Mouse (Mus musculus): Measurements from ENCODE around the gene Bloc1s4.

Gene Bloc1s4

DNA sequence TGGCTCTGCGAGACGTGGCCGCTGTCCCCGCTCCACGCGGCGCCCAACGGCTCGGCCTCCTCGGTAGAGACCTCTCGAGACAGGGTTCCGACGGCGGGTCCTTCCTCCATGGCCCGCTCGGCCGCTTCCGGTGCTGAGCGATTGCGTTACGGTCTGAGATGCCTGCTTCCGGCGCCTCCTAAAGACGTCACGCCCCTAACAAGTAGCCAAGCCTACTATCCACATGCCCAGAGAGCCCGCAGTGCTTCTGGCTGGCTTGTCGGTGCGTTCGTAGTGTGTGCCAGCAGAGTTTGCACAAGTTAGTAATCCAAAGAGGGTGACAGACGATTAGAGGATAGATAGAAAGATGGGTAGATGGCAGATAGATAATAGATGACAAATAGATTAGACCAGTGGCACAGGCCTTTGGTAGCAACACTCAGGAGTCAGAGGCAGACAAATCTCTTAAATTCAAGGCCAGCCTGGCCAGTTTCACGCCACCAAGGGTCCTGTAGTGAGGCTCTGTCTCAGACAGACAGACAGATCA lies at the start of gene Bloc1s4:
TSS of gene Bloc1s4 (minus strand) at position 115 of the 526 bp plus-strand sequence.
- peak; percentile 94 for DNase-seq

DNA sequence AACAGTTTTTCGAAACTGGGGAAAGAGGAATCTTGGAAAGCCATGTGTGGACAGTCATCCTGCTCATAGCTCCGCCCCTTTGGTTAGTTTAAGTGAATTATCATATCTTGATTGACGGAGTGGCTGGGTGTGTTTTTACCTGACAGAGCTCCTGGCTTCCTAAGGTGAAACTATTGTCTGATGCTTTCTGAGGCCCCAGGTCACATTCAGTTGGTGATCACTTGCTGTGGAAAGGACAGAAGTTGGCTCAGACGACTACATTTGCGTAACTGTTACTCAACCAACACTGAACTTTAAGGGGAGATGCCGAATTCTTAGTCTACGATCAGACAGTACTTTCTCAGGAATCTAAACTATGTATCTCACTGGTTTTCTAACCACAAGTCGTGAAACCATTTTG lies 48.8 kb upstream of the Bloc1s4 start:
- DNase-seq = no peak

DNA sequence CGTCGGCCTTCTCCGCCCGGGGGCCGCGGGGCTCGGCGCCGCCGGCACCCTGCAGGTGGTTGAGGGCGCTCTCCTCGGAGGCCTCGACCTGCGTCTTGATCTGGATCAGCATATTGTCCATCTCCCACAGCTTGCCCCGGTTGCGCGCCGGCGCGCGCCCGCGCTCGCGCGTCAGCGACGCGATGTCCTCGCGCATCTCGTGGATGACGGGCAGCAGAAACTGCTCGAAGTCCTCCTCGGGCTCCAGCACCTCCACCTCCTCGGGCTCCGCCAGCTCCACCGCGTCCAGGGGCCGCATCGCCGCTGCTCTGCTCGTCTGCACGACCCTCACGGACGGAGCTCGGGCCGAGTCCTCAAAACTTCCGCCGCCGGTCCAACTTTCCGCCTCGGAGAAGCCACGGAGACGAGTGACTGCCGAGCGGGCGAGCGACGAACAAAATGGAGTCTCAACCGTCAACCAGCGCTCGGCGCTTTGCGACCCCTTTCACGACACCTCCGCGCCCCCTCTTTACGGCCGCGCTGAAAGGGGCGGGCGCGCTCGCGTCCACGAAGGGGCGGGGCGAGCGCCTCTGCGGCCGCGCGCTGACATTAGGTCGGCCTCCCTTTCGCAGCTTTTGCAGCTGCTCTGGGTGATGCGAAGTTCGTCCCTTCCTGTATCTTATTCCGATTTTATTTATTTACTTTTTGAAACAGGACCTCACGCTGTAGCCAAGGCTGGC lies 48.0 kb upstream of the Bloc1s4 start, which contains the start of gene Mrfap1:
TSS of gene Mrfap1 (minus strand) at position 477 of the 719 bp plus-strand sequence.
- DNase-seq = peak; percentile 95

DNA sequence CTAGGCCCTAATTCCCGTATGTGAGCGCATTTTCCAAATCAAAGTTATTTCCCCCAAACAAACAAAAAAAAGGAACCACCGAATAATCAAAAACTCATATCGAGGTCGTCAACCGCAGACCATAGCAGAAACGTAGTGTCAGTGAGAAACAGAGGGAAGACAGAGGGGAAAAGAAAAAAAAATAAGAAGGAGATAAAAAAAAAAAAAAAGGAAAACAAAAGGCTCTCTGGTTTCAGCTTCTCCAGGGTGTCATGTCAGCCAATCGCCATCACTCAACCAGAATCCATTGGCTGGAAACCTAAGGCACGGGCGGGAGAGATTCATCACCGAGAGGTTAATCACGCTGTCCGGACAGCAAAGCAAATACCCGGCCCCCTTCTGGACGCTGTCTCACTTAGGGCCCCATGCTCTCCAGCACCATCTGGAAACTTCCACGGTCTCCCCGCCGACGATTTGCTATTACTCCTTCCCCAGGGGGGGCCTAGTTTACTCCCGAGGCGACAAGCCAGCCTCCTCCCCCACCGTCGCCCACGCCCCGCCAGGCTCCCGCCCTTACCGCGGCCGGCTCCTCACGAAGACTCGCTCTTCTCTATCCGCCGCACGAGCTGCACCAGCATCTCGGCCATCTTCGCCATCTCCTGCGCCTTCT lies 47.3 kb upstream of the Bloc1s4 start:
- peak; percentile 80 for DNase-seq

DNA sequence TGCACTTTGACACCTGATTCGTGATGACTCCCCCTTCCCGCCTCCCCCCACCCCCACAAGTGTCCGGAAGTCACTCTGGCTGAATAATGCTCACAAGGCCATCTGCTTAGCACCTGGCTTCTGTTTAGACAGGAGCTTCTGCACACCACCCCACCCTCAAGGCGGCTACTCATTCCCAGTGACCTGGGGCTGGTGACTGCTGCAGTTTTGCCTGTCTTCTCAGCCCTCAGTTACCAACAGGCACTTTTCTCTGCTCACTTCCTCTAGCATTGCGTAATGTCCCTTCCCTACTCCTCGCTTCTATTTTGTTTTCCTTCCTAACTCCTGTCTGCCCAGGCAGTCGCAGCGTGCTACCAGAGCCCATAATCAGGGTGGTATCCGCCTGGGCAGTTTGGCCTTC lies 43.4 kb upstream of the Bloc1s4 start:
- no peak for DNase-seq

DNA sequence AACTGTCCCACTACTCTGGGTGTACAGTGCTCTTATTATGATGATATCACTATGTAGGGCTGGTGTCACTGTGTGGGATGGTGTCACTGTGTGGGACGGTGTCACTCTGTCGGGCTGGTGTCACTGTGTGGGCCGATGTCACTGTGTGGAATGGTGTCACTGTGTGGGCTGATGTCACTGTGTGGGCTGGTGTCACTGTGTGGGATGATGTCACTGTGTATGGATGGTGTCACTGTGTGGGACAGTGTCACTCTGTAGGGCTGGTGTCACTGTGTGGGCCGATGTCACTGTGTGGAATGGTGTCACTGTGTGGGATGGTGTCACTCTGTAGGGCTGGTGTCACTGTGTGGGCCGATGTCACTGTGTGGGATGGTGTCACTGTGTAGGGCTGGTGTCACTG lies 37.6 kb upstream of the Bloc1s4 start:
- no peak for DNase-seq

DNA sequence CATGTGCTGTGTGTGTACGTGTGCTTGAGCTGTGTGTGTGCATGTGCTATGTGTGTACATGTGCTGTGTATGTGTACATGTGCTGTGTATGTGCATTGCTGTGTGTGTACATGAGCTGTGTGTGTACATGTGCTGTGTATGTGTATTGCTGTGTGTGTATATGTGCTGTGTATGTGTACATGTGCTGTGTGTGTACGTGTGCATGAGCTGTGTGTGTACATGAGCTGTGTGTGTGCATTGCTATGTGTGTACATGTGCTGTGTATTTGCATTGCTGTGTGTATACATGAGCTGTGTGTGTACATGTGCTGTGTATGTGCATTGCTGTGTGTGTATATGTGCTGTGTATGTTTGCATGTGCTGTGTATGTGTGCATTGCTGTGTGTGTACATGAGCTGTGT lies 31.1 kb upstream of the Bloc1s4 start:
- no peak for DNase-seq

DNA sequence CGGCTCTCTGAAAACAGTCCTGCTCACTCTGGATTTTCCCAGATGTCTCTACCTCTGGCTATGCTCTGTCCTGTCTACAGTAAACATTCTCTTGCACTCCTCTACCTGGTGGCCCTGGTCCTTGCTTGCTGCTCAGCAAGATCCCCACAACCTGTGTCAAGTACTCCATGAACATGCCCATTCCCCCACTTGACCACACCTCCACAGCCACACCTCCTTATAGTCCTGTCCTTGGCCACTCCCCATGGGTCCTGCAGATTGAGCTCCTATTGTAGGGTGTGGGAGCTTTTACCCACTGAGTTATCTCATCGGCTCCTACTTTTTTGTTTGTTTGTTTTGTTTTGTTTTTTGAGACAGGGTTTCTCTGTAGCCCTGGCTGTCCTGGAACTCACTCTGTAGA lies 30.5 kb upstream of the Bloc1s4 start:
- DNase-seq = no peak

DNA sequence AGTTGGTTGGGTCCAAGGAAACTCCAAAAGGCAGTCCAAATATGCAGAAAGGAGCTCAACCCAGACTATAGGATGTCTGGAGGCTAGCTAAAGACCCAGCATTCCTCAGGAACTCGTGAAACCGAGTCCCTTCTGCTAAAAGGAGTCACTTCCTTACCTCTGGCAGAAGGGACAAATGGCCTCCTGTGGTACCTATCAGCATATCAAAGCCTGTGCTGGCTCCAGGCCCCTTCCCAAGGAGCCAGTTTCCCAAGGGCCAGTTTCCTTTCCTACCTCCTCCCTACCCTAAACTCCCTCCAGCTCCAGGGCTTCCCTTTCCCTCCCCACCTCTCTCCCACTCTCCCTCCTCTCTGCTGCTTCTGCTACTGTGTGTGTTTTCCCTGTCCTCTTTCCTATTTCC lies 28.7 kb upstream of the Bloc1s4 start:
- no peak for DNase-seq

DNA sequence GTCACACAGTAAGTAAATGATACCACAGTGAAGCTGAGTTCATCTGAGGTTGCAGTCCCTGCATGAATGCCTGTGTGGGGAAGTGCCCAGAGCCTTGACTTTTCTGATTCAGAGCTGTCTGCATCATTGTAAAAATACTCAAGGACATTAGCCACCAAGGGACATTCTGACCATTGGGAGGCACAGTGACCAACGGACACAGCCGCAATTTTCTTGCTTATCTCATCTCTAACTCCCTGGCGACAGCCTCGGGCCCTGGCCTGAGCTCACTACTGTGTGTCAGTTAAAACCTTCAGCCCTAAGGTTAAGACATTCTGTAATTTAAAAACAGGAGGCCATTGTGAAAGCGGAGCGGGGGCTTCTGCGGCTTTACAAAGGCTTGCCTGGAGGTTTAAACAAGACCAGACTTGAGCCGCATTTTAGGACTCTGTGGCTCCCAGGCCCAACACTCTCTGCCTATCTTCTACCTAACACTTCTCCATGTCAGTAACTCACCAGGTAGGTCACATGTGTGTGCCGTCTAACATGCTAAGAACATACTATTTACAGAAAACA lies 27.6 kb upstream of the Bloc1s4 start:
- no peak for DNase-seq

DNA sequence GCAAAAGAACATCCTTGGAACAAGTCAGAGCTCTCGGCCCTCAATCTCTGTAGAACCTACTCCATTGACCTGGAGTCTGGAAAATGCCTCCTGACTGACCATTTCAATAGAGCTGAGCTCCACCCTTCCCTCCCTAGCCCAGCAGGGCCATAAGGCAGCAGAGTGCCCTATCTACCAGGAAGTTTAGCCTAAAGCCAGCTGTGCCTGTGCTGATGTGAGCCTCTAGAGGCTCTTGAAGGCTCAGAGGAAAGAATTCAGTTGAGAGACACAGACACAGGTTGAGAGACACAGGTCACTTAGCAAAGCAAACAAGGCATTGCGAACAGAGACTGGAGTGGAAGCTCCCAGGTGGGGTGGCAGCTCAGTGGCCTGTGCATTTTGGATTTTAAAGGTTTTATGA lies 26.9 kb upstream of the Bloc1s4 start:
- DNase-seq = no peak

DNA sequence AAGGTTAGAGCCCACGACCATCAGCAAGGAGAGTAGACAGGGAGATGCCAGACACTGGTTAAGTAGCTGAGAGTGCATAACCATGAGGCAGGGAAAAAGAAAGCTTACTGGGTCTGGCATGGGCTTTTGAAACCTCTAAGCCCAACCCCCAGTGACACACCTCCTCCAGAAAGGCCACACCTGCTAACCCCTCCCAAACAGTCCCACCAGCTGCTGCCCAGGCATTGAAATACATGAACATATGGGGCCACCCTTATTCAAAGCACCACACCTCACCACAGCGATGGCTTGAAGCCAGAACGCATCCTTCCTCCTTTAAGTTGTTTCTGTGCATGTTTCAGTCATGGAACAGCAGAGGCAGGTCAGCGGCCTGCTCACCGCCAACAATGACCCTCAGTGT lies 24.1 kb upstream of the Bloc1s4 start:
- DNase-seq = no peak

DNA sequence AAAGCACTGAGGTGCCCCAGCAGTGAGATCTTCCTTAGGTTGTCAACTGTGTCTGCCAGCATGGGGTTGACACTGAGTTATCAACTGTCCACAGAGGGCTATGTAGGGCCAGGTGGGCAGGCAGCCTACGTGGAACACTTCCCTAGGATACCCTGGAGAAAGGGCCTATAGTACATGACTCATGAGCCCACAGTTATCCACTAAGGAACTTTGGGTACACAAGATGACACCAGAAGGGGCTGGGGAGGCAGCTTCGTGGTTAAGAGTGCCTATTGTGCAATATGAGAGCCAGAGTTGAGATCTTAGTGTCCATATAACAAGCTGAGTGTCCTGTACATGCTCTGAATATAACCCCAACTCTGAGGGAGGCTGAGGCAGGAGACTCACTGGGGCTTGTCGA lies 21.2 kb upstream of the Bloc1s4 start:
- DNase-seq = no peak

DNA sequence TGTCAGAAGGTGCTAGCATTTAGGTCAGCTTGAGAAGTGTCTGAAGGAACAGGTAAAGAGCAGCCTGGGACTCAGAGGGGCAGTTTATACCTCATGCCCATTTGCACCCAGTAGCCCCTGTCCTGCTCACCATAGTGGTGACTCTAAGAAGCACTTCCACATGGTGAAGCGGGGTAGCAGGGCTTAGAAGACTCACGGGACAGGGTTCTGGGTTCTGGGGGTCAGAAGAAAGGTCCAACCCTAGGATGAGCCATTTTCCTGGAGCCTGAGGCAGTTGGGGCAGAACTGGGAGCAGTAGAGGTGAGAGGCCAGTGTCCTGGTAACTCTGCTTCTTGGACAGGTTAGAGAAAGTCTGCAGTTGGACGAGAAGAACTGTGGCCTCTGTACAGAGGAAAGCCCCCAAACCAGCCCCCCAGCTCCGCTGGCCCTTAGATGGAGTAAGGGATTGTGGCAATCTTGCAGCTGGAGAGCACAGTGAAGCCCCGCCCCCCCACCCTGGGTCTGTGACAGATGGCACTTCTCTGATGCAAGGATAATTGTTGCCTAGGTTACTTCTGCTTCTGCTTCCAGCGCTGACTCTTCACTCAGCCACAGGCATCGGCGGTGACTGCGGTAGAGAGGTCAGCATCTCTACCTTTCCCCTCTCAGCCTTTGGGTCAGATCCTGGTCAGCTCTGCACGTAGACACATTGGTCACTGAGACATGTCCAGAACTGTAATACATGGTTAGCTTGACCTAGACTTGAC lies 18.7 kb upstream of the Bloc1s4 start:
- no peak for DNase-seq

DNA sequence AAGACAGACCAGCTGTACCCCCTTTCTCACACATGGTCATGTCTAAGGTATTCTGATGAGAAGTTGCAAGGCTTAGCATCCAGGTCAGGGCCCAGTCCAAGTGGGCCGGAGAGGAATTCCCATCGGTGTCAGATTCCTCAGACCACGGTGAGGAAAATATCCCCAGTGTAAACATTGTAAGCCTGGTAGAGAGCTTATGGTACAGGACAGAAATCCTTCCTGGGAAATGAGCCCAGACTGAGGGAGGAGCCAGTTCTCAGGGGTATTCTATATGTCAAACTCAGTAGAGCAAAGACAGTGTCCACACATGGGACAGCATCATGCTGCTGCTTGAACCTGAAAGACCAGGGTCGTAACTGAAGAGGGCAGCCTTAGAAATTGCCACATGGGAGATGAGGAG lies 11.4 kb upstream of the Bloc1s4 start:
- DNase-seq = no peak

DNA sequence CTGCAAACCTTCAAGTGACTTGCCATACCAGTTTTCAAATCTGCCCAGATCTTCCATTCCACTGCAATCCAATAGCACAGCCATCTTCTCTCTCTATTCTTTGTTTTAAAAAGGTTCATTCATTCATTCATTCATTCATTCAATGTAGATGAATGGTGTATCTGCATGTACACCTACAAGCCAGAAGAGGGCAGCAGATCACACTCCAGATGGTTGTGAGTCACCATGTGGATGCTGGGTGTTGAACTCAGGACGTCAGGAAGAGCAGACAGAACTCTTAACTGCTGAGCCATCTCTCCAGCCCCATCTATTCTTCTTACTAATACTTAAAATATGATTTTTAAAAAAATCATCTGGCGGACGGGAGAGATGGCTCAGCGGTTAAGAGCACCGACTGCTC lies 8.6 kb upstream of the Bloc1s4 start:
- no peak for DNase-seq

DNA sequence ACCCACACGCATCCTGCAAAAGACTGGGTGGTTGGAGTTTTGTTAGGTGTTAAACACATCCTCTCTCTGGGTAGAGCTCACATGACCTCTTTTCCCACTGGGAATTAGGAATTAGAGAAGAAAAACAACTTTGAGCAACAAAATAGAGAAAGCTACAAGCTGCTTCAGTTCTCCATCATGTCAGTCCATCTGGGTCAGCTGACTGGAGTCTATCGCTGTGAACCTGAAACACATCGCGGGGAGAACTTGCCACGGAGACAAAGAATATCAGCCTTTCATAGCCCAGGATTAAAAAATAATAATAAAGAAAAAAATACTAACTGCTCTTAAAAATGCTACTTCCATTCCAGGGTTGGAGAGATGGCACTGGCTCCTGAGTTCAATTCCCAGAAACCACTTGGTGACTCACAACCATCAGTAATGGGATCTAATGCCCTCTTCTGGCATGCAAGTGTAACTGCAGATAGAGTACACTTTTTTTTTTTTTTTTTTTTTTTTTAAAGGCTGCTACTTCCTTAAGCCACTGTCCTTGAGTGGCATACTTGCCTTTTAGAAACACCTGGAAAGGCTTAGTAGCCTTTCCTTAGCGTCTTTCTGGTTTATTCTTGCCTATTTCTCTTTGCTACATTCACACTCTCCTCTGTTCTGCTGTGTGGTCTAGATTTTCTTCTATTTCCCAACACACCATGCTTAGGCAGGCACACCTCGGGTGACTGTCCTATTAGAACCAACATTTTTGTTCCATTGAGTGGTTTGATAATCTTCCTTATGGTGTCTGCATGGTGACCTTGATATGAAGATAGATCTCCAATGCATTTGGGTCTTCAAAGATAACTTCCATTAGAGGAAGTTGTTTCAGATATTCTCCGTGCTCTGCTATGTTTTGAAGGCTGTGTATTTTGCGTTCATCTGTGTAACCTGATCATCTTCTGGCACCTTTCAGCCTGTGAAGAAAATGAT lies 1.9 kb upstream of the Bloc1s4 start:
- DNase-seq = no peak

DNA sequence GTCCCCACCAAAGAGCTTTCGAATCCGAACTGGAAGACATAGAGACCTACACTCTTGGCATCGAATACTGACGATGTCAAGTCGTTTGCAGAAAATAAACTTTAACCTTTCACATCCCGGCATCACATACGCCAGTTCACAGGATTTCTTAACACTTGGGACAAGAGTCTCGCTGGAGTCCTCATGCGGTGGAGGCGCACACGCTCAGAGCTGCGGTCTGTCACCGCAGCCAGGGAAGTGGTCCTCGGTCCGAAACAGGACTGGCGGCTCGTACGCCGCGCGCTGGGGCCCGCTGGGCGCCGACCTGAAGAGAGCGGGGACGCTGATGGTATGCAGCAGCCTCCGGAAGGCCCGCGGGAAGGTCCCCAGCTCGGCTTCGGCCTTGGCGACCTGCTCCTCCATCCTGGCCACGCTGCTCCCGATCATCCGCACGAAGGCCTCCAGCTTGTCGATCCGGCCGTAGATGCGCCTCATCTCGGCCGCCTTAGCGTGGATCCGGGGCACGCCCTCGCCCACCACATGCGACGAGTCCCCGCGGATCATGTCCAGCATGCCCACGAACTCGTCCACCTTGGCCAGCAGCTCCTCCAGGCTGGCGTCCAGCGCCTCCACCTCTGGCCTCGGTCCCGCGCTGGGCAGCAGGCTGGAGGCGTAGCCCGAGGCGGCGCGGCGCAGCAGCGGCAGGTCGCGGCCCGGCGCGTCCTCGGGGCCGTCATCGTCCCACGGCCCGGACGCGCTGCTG lies 485 bp downstream of the Bloc1s4 start:
- DNase-seq = peak; percentile 21

DNA sequence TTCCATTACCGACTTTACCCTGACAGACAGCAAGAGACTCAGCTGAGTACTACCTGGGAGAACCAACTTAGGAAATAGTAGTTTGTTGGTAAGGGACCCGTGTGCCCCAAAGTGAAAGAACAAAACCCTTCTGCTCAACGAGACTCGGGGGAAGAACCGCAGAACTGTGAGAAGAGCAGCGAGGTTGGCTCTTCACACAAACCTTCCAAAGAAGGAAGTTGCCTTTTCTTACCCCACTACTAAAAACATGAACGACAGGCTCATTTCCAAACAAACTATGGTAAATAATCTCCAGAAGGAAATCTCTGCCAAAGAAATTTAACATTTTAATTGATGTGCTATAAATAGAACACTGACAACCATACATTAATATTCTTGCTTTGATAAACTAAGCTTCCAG lies 1.4 kb downstream of the Bloc1s4 start:
- no peak for DNase-seq

DNA sequence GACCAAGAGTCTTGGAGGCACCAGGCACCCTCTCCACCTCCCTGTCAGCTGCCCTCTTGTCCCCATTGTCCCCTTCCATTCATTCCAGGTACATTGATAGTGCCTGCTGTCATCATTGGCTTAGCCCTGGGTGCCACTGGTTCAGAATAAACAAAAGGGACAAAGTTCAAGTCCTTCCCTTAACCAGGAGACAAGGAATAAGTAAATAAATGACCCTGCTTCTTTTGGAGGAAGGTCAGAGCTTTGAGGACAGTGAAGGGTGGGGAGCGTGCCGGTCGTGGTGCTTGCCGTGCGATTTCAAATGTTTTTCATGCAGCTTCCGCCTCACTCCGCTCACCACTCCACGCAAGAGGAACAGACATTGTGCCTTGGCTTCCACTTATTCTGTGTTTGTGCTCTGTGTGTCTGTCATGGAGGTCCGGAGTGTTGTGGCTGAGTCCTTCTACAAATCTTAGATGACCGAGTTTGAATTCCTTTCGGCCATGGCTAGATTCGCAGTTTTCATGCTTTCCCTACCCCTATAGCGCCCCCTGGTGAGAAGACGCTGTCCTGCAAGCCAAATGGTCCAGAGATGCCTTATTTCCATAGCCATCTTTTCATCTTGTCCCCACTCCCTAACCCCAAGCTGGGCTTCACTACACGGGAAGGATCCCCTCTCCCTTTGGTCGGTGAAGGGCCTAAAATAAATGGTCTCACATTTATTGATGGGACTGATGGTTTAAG lies 6.2 kb downstream of the Bloc1s4 start:
- peak; percentile 87 for DNase-seq

DNA sequence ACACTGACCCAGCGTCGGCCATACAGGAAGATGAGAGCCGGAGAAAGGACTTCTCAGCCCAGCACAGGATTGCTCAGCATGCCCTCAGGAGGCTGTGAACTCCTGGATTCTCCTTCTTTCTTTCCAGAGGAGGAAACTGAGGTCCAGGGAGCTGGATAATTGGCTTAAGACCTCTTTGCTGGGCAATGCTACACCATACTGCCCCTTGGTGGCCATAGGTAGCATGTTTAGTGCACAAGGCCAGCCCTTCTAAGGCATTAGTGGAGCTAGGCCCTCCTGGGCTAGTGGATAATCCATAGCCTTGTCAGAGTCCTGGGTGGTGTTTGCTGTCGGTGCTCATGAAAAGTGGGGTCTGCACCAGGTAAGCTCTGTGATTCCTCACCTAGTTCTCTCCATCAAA lies 8.6 kb downstream of the Bloc1s4 start:
- DNase-seq = peak; percentile 38
